Mouse (Mus musculus): Measurements from ENCODE around the gene Socs2. TPM values are rescaled to one million over a fixed set of nuclear protein-coding genes. Genes with fewer than 3 reads are reported as not detected.

Gene Socs2
- polyA plus RNA-seq, 1 experiment from 2014 or later: 141 TPM

GRCm38 (mm10) chr10:95407541-95408160 lies 9.3 kb downstream of the Socs2 start:
- no peak overlapping the region for H3K27ac ChIP-seq (ENCODE audit: low read depth, low read length)
- ATAC-seq (ENCODE audit: low read depth): no peak
- no peaks in the 10 kb centered on the region for H3K27me3 ChIP-seq (ENCODE audit: control insufficient read depth, insufficient read depth, low read length)
- H3K4me2 ChIP-seq (ENCODE audit: low read depth, low read length): no peak overlapping the region
- H3K4me1 ChIP-seq (ENCODE audit: control insufficient read depth, insufficient read depth, low read length): peaks cover 5% of the 10 kb centered on the region; the same call in 1 of the 2 replicates
- 38% methylated on average over 12 of the region's 12 CpGs for WGBS
- no peaks in the 10 kb centered on the region for H3K9me3 ChIP-seq (ENCODE audit: control insufficient read depth, low read length)
- H3K4me3 ChIP-seq (ENCODE audit: low read depth, low read length): no peak overlapping the region
- no peak overlapping the region for H3K9ac ChIP-seq (replicated peaks; ENCODE audit: low read depth, low read length)
- H3K36me3 ChIP-seq (ENCODE audit: control insufficient read depth, insufficient read depth, low read length): no peaks in the 10 kb centered on the region; the same call in none of the 2 replicates

- Histone ChIP-seq H3K4me2 (ENCODE audit: low read depth, low read length) (no peak overlapping the region), H3K27ac (ENCODE audit: low read depth, low read length) (no peak overlapping the region), H3K9me3 (ENCODE audit: control insufficient read depth, low read length) (no peaks in the 10 kb centered on the region), H3K27me3 (ENCODE audit: control insufficient read depth, insufficient read depth, low read length) (no peaks in the 10 kb centered on the region), H3K4me1 (ENCODE audit: control insufficient read depth, insufficient read depth, low read length) (peaks cover 5% of the 10 kb centered on the region; the same call in 1 of the 2 replicates), H3K4me3 (ENCODE audit: low read depth, low read length) (no peak overlapping the region), H3K36me3 (ENCODE audit: control insufficient read depth, insufficient read depth, low read length) (no peaks in the 10 kb centered on the region), H3K9ac (replicated peaks; ENCODE audit: low read depth, low read length) (no peak overlapping the region)
- ATAC-seq (ENCODE audit: low read depth): no peak
- 84% methylated on average over 2 of the region's 2 CpGs for WGBS
Observed at GRCm38 (mm10) chr10:95404774-95405173, 12.2 kb downstream of the Socs2 start.

- H3K9ac ChIP-seq (replicated peaks; ENCODE audit: low read depth, low read length): no peak overlapping the region
- no peak overlapping the region for H3K4me2 ChIP-seq (ENCODE audit: low read depth, low read length)
- H3K4me1 ChIP-seq (ENCODE audit: control insufficient read depth, insufficient read depth, low read length): 0 out of 2 replicates have a peak, but pooled peaks cover 7% of the 10 kb centered on the region
- H3K27ac ChIP-seq (ENCODE audit: low read depth, low read length): no peak overlapping the region
- H3K9me3 ChIP-seq (ENCODE audit: control insufficient read depth, low read length): no peaks in the 10 kb centered on the region
- ATAC-seq (ENCODE audit: low read depth): no peak
- H3K4me3 ChIP-seq (ENCODE audit: low read depth, low read length): no peak overlapping the region
- no peaks in the 10 kb centered on the region for H3K36me3 ChIP-seq (ENCODE audit: control insufficient read depth, insufficient read depth, low read length)
- WGBS: 48% methylated on average over 13 of the region's 13 CpGs
- no peaks in the 10 kb centered on the region for H3K27me3 ChIP-seq (ENCODE audit: control insufficient read depth, insufficient read depth, low read length)
Observed at GRCm38 (mm10) chr10:95399689-95400354, 17.2 kb downstream of the Socs2 start.

- Histone ChIP-seq H3K9me3 (ENCODE audit: control insufficient read depth, low read length) (no peaks in the 10 kb centered on the region), H3K4me1 (ENCODE audit: control insufficient read depth, insufficient read depth, low read length) (0 out of 2 replicates have a peak, but pooled peaks cover 7% of the 10 kb centered on the region), H3K27ac (ENCODE audit: low read depth, low read length) (no peak overlapping the region), H3K4me2 (ENCODE audit: low read depth, low read length) (peak overlapping the region; percentile 46), H3K4me3 (ENCODE audit: low read depth, low read length) (peak overlapping the region; percentile 11), H3K9ac (replicated peaks; ENCODE audit: low read depth, low read length) (peak overlapping the region; percentile 29; the same call in 1 of the 2 replicates), H3K36me3 (ENCODE audit: control insufficient read depth, insufficient read depth, low read length) (no peaks in the 10 kb centered on the region), H3K27me3 (ENCODE audit: control insufficient read depth, insufficient read depth, low read length) (no peaks in the 10 kb centered on the region)
- peak; percentile 65; the same call in 1 of the 2 replicates for ATAC-seq (ENCODE audit: low read depth)
- 2% methylated on average over 18 of the region's 18 CpGs for WGBS
Observed at GRCm38 (mm10) chr10:95398489-95398888, 18.5 kb downstream of the Socs2 start.

- Histone ChIP-seq H3K36me3 (ENCODE audit: control insufficient read depth, insufficient read depth, low read length) (no peaks in the 10 kb centered on the region), H3K27me3 (ENCODE audit: control insufficient read depth, insufficient read depth, low read length) (no peaks in the 10 kb centered on the region), H3K4me3 (ENCODE audit: low read depth, low read length) (no peak overlapping the region), H3K4me2 (ENCODE audit: low read depth, low read length) (no peak overlapping the region), H3K9me3 (ENCODE audit: control insufficient read depth, low read length) (no peaks in the 10 kb centered on the region), H3K4me1 (ENCODE audit: control insufficient read depth, insufficient read depth, low read length) (0 out of 2 replicates have a peak, but pooled peaks cover 7% of the 10 kb centered on the region), H3K27ac (ENCODE audit: low read depth, low read length) (no peak overlapping the region), H3K9ac (replicated peaks; ENCODE audit: low read depth, low read length) (no peak overlapping the region)
- 31% methylated on average over 7 of the region's 7 CpGs for whole genome bisulfite sequencing
- ATAC-seq (ENCODE audit: low read depth): no peak
Observed at GRCm38 (mm10) chr10:95397191-95397835, 19.7 kb downstream of the Socs2 start.

GRCm38 (mm10) chr10:95396356-95396755 lies 20.6 kb downstream of the Socs2 start:
- WGBS: 72% methylated on average over 8 of the region's 8 CpGs
- Histone ChIP-seq H3K36me3 (ENCODE audit: control insufficient read depth, insufficient read depth, low read length) (no peaks in the 10 kb centered on the region), H3K9ac (replicated peaks; ENCODE audit: low read depth, low read length) (no peak overlapping the region), H3K27ac (ENCODE audit: low read depth, low read length) (no peak overlapping the region), H3K9me3 (ENCODE audit: control insufficient read depth, low read length) (no peaks in the 10 kb centered on the region), H3K4me3 (ENCODE audit: low read depth, low read length) (no peak overlapping the region), H3K4me2 (ENCODE audit: low read depth, low read length) (no peak overlapping the region), H3K4me1 (ENCODE audit: control insufficient read depth, insufficient read depth, low read length) (0 out of 2 replicates have a peak, but pooled peaks cover 7% of the 10 kb centered on the region), H3K27me3 (ENCODE audit: control insufficient read depth, insufficient read depth, low read length) (no peaks in the 10 kb centered on the region)
- ATAC-seq (ENCODE audit: low read depth): no peak

- Histone ChIP-seq H3K4me1 (ENCODE audit: control insufficient read depth, insufficient read depth, low read length) (0 out of 2 replicates have a peak, but pooled peaks cover 7% of the 10 kb centered on the region), H3K27ac (ENCODE audit: low read depth, low read length) (no peak overlapping the region), H3K4me2 (ENCODE audit: low read depth, low read length) (no peak overlapping the region), H3K27me3 (ENCODE audit: control insufficient read depth, insufficient read depth, low read length) (no peaks in the 10 kb centered on the region), H3K4me3 (ENCODE audit: low read depth, low read length) (no peak overlapping the region), H3K36me3 (ENCODE audit: control insufficient read depth, insufficient read depth, low read length) (no peaks in the 10 kb centered on the region), H3K9ac (replicated peaks; ENCODE audit: low read depth, low read length) (no peak overlapping the region), H3K9me3 (ENCODE audit: control insufficient read depth, low read length) (no peaks in the 10 kb centered on the region)
- no peak for ATAC-seq (ENCODE audit: low read depth)
- WGBS: 53% methylated on average over 25 of the region's 25 CpGs
Observed at GRCm38 (mm10) chr10:95394819-95395812, 21.9 kb downstream of the Socs2 start.

- Histone ChIP-seq H3K27ac (ENCODE audit: low read depth, low read length) (no peak overlapping the region), H3K9ac (replicated peaks; ENCODE audit: low read depth, low read length) (no peak overlapping the region), H3K4me3 (ENCODE audit: low read depth, low read length) (no peak overlapping the region), H3K36me3 (ENCODE audit: control insufficient read depth, insufficient read depth, low read length) (no peaks in the 10 kb centered on the region; the same call in 1 of the 2 replicates), H3K4me2 (ENCODE audit: low read depth, low read length) (no peak overlapping the region), H3K27me3 (ENCODE audit: control insufficient read depth, insufficient read depth, low read length) (no peaks in the 10 kb centered on the region), H3K9me3 (ENCODE audit: control insufficient read depth, low read length) (no peaks in the 10 kb centered on the region), H3K4me1 (ENCODE audit: control insufficient read depth, insufficient read depth, low read length) (no peaks in the 10 kb centered on the region)
- no peak for ATAC-seq (ENCODE audit: low read depth)
- 27% methylated on average over 8 of the region's 8 CpGs for WGBS
Observed at GRCm38 (mm10) chr10:95392073-95392472, 24.9 kb downstream of the Socs2 start.

Measured in neural tube, embryonic 14.5 days (tissue).